7 mouse cellular contexts compared by ENCODE assay signal in genomic region chr4:119294415-119295133, GRCm38 (mm10). TPM values are rescaled to one million over a fixed set of nuclear protein-coding genes. Genes with fewer than 3 reads are reported as not detected.
DNase-seq lines count a peak whose midpoint lies in the region; ATAC-seq lines count a peak whose summit lies in the region.

Gene Ybx1 (minus strand): TSS chr4:119294604.

- H3K4me3 ChIP-seq in intestine, embryonic 16.5 days (ENCODE audit: low read length): peak within 1 kb of the TSS; percentile 77
- peak within 1 kb of the TSS; percentile 94 for H3K4me3 ChIP-seq in midbrain, embryonic 11.5 days (ENCODE audit: low read depth, low read length)

- ATAC-seq in intestine, embryonic 16.5 days: peak; percentile 99
- ATAC-seq in midbrain, embryonic 11.5 days (ENCODE audit: low FRiP score): peak; percentile 99

- peak within 1 kb of the TSS; percentile 92 for H3K9ac ChIP-seq in intestine, embryonic 16.5 days (ENCODE audit: low read depth, low read length)
- H3K9ac ChIP-seq in midbrain, embryonic 11.5 days (ENCODE audit: low read length): peak within 1 kb of the TSS; percentile 89

- intact Hi-C loops in left cerebral cortex, postnatal 36 days (cut with DNase I): loop anchor here (2.0 to 5.0 kb wide), 2 partner anchors 26 to 47 kb away; partner anchors contain the start of gene Ppih

- WGBS in intestine, embryonic 16.5 days: under 1% methylated on average over 61 of the region's 61 CpGs
- under 1% methylated on average over 61 of the region's 61 CpGs for WGBS in midbrain, embryonic 11.5 days

- no peaks in the 10 kb centered on the region for H3K27me3 ChIP-seq in intestine, embryonic 16.5 days (replicated peaks; ENCODE audit: control insufficient read depth, insufficient read depth, low read length)
- H3K27me3 ChIP-seq in midbrain, embryonic 11.5 days (ENCODE audit: control insufficient read depth, insufficient read depth, low read length): no peaks in the 10 kb centered on the region

- H3K36me3 ChIP-seq in intestine, embryonic 16.5 days (ENCODE audit: control insufficient read depth, insufficient read depth, low read length): no peaks in the 10 kb centered on the region
- no peaks in the 10 kb centered on the region for H3K36me3 ChIP-seq in midbrain, embryonic 11.5 days (ENCODE audit: control insufficient read depth, insufficient read depth, low read length)

- H3K4me1 ChIP-seq in intestine, embryonic 16.5 days (ENCODE audit: control insufficient read depth, insufficient read depth, low read length): peaks cover 13% of the 10 kb centered on the region
- peaks cover 13% of the 10 kb centered on the region for H3K4me1 ChIP-seq in midbrain, embryonic 11.5 days (ENCODE audit: control insufficient read depth, insufficient read depth, low read length)

- peak within 1 kb of the TSS; percentile 97 for H3K27ac ChIP-seq in intestine, embryonic 16.5 days (ENCODE audit: low read length)
- H3K27ac ChIP-seq in midbrain, embryonic 11.5 days (ENCODE audit: low read depth, low read length): peak within 1 kb of the TSS; percentile 84

- peak; percentile 99 for DNase-seq in adrenal gland, adult 8-10 months
- peak; percentile 98 for DNase-seq in embryo, embryonic 9.5 days (ENCODE audit: extremely low spot score)
- peak; percentile 100 for DNase-seq in gastrocnemius, postnatal 4 days (ENCODE audit: low spot score in 2 of 2)
- DNase-seq in left cerebral cortex, postnatal 36 days (ENCODE audit: low spot score in 2 of 2): peak; percentile 100
- peak; percentile 100 for DNase-seq in midbrain, embryonic 11.5 days (ENCODE audit: low spot score, missing footprints)
- DNase-seq in skeletal muscle tissue, adult 2 months (ENCODE audit: low read depth, low spot score): peak; percentile 98

- peak within 1 kb of the TSS; percentile 82 for H3K4me2 ChIP-seq in intestine, embryonic 16.5 days (ENCODE audit: low read depth, low read length)
- H3K4me2 ChIP-seq in midbrain, embryonic 11.5 days: peak within 1 kb of the TSS; percentile 89

- H3K9me3 ChIP-seq in intestine, embryonic 16.5 days (ENCODE audit: control insufficient read depth, low read length): no peaks in the 10 kb centered on the region
- H3K9me3 ChIP-seq in midbrain, embryonic 11.5 days (ENCODE audit: control insufficient read depth, low read length): no peaks in the 10 kb centered on the region

RNA-seq across cellular contexts. Expression of gene Ybx1, which starts in this region (rescaled TPM):
- total RNA-seq in adrenal gland, adult 8-10 months (2022): 100 to 1,000 TPM; 443 to 619 (median 512) TPM
- 100 to 1,000 TPM; 605 to 611 TPM for total RNA-seq in gastrocnemius, postnatal 4 days (2021)
- polyA plus RNA-seq in intestine, embryonic 16.5 days (2015; fragmentation: Nextera tagmentation; extraction: Ambion mirVana): 420 and 457 TPM in 2 replicates
- total RNA-seq in left cerebral cortex, postnatal 36 days (2021): 100 to 1,000 TPM; 211 to 212 TPM
- polyA plus RNA-seq in midbrain, embryonic 11.5 days (2014; fragmentation: Nextera tagmentation; extraction: Ambion mirVana): 1,380 and 1,435 TPM in 2 replicates

Comparison
In these comparisons a context has a peak if more than half of its experiments do, and no peak if none do; other contexts are left out.
1. Peak in every context shown above with its lines: DNase-seq, ATAC-seq, H3K4me3 ChIP-seq and H3K27ac ChIP-seq.